Mouse (Mus musculus) lung, postnatal 0 days (tissue): ENCODE measurements around the gene Csta1. TPM values are rescaled to one million over a fixed set of nuclear protein-coding genes. Genes with fewer than 3 reads are reported as not detected.

ENCODE experiments used
- ATAC-seq: fragments of 200-750 bp; cut with Nextera tagmentation; 2 replicates; pipeline ENCODE4 v1.8.0; 2017; ENCODE audit warnings: moderate library complexity
- DNase-seq: peaks from one replicate; pipeline ENCODE4 v3.0.0-alpha.2; 2016; ENCODE audit warnings: low spot score
- H3K27ac ChIP-seq: fragments of 300-500 bp; sonication (generic); 2 replicates; pipeline ENCODE4 v1.5.1; 2014; ENCODE audit warnings: antibody characterized with exemption, mild to moderate bottlenecking, low read length, mixed read lengths
- H3K27me3 ChIP-seq: fragments of 300-500 bp; sonication (generic); replicated peaks from 2 replicates; pipeline ENCODE4 v1.6.1; 2014; ENCODE audit warnings: low read length, mixed read lengths; ENCODE audit not compliant: insufficient read depth
- H3K36me3 ChIP-seq: fragments of 300-500 bp; sonication (generic); 2 replicates; pipeline ENCODE4 v1.6.1; 2014; ENCODE audit warnings: low read length, mixed read lengths; ENCODE audit not compliant: insufficient read depth
- H3K4me1 ChIP-seq: fragments of 300-500 bp; sonication (generic); 2 replicates; pipeline ENCODE4 v1.6.1; 2014; ENCODE audit warnings: antibody characterized with exemption, low read depth, low read length, mixed read lengths; ENCODE audit not compliant: insufficient read depth
- H3K4me2 ChIP-seq: fragments of 300-500 bp; sonication (generic); replicated peaks from 2 replicates; pipeline ENCODE4 v1.6.1; 2014; ENCODE audit warnings: low read depth, mild to moderate bottlenecking, low read length, moderate library complexity, mixed read lengths
- H3K4me3 ChIP-seq: fragments of 300-500 bp; sonication (generic); 2 replicates; pipeline ENCODE4 v1.5.1; 2014; ENCODE audit warnings: low read depth, low read length
- H3K9ac ChIP-seq: fragments of 300-500 bp; sonication (generic); replicated peaks from 2 replicates; pipeline ENCODE4 v1.6.1; 2014; ENCODE audit warnings: low read depth, mild to moderate bottlenecking
- H3K9me3 ChIP-seq: fragments of 300-500 bp; sonication (generic); 2 replicates; pipeline ENCODE4 v1.6.1; 2016; ENCODE audit warnings: low read length, mixed read lengths
- CTCF ChIP-seq: IDR thresholded peaks from 2 replicates; pipeline ENCODE4 v1.5.1; 2016; ENCODE audit warnings: antibody characterized with exemption, mild to moderate bottlenecking
- EP300 ChIP-seq: IDR thresholded peaks from 2 replicates; pipeline ENCODE4 v1.6.1; 2016; ENCODE audit warnings: antibody characterized with exemption, mild to moderate bottlenecking, control low read depth
- WGBS: fragments of 180-500 bp; shearing (Covaris S2); extraction: QIAGEN DNeasy Blood & Tissue Kit; methylation state at CpG from one replicate; pipeline ENCODE4 v1.1.7; 2014; 5-methylcytosine and 5-hydroxymethylcytosine counted together
- polyA plus RNA-seq: library from polyadenylated mRNA; unstranded; fragments of >200 nt; fragmentation: Nextera tagmentation; extraction: Ambion mirVana; gene quantifications from 2 replicates; pipeline ENCODE4 v1.2.1, GENCODE M21; 2015

Gene Csta1
- polyA plus RNA-seq, 1 experiment from 2014 or later, result 0.04 TPM

DNA sequence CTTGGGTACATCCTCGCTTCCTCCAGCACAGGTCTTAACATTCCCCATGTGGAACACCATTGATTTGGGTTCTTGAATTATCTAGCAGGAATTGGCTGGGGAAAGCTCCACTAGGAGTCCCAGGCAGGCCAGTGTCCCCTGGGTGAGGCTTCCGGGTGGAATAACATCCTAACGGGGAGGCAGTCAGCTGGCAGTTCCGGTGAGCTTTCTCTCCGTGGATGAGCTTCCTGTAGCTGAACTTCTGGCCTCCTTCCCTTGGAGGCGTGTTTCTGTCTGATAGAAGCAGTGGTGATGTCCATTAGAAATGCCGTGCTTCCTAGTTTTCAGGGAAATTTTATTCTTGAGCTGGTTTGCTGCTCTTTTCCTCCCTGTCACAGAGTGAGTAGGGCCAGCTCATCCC is 42.0 kb downstream of the Csta1 start:
- Histone ChIP-seq H3K27ac (no peak overlapping the region), H3K4me1 (no peaks in the 10 kb centered on the region), H3K4me3 (no peak overlapping the region), H3K9me3 (no peaks in the 10 kb centered on the region), H3K27me3 (no peaks in the 10 kb centered on the region), H3K9ac (no peak overlapping the region), H3K4me2 (no peak overlapping the region), H3K36me3 (peaks cover 8% of the 10 kb centered on the region; the same call in 1 of the 2 replicates)
- TF ChIP-seq CTCF, result no peak
- TF ChIP-seq EP300, result no peak
- no peak for DNase-seq
- 83% methylated on average over 7 of the region's 7 CpGs for WGBS
- no peak for ATAC-seq

DNA sequence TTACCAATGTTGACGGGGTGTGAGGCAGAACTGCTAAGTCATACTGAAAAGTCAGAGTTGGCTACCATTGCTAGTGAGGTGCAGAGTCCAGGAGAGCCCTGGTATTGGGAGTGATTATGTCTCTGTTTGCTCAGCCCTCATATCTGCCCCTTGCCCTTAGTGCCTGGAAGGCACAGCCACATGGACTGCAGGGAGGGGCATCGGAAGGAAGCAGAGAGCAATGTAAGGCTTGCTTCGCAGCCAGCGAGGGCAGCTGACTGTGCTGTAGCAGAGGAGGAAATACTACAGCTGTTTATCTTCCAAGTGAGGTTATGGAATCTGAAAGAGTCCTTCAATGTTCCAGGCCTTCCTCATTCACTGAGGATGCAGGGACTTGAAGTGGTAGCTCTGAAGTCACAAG is 43.2 kb downstream of the Csta1 start:
- Histone ChIP-seq H3K36me3 (peaks cover 8% of the 10 kb centered on the region; the same call in 1 of the 2 replicates), H3K27ac (0 out of 2 replicates have a peak overlapping the region, but pooled peaks have one; percentile 14)
- ATAC-seq, result peak; percentile 81

DNA sequence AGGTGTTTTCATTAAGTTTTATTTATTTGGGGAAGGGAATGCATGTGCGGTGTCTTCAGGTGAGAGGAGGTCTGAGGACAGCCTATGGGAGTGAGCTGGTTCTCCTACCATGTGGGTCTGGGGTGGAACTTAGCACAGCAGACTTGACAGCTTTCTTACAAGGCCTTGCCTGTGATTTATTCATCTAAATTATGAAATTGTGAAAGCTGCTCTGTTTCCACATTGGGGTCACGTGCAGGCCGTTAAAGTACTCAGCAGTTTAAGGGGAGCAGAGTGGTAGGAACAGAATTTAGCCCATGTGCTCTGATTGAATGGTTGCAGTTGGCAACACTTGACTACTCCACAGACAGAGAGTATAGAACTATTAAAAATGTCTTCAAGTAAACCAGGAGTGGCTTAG is 51.1 kb downstream of the Csta1 start:
- Histone ChIP-seq H3K36me3 (no peaks in the 10 kb centered on the region), H3K27me3 (no peaks in the 10 kb centered on the region), H3K9ac (no peak overlapping the region), H3K27ac (no peak overlapping the region), H3K9me3 (no peaks in the 10 kb centered on the region), H3K4me1 (no peaks in the 10 kb centered on the region), H3K4me2 (no peak overlapping the region), H3K4me3 (no peak overlapping the region)
- whole genome bisulfite sequencing, result 84% methylated on average over 3 of the region's 3 CpGs
- ATAC-seq, result no peak
- TF ChIP-seq EP300, result no peak
- no peak for TF ChIP-seq CTCF
- no peak for DNase-seq

More for the DNA sequence above, 43.2 kb downstream of the Csta1 start:
- Histone ChIP-seq H3K4me2 (no peak overlapping the region), H3K9ac (no peak overlapping the region), H3K9me3 (no peaks in the 10 kb centered on the region), H3K27me3 (no peaks in the 10 kb centered on the region), H3K4me1 (no peaks in the 10 kb centered on the region), H3K4me3 (no peak overlapping the region)
- peak; percentile 62 for DNase-seq
- WGBS, result 55% methylated on average over 4 of the region's 4 CpGs
- TF ChIP-seq EP300 (no peak), CTCF (no peak)

DNA sequence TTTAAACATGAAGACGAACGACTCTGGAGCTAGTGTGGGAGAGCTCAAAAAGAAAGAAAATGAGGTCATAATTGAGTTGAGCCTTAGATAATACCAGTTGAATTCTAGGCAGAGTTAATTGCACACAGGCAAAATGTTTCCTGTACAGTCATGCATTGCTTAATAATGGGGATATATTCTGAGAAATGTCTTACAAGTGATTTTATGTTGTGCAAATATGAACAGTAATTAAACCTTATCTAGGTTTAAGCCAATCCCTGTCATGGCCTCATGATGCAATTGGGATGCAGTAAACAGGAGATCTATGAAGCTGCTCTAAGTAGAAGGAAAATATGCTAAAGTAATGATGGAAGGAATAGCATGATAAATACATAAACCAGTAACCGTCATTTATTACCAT is 56.3 kb downstream of the Csta1 start:
- Histone ChIP-seq H3K9ac (no peak overlapping the region), H3K9me3 (no peaks in the 10 kb centered on the region), H3K27me3 (no peaks in the 10 kb centered on the region), H3K36me3 (no peaks in the 10 kb centered on the region), H3K27ac (no peak overlapping the region), H3K4me3 (no peak overlapping the region), H3K4me1 (no peaks in the 10 kb centered on the region; the same call in 1 of the 2 replicates), H3K4me2 (no peak overlapping the region)
- TF ChIP-seq CTCF (no peak), EP300 (no peak)
- WGBS, result 90% methylated on average over 3 of the region's 3 CpGs
- ATAC-seq (no peak), DNase-seq (no peak)

DNA sequence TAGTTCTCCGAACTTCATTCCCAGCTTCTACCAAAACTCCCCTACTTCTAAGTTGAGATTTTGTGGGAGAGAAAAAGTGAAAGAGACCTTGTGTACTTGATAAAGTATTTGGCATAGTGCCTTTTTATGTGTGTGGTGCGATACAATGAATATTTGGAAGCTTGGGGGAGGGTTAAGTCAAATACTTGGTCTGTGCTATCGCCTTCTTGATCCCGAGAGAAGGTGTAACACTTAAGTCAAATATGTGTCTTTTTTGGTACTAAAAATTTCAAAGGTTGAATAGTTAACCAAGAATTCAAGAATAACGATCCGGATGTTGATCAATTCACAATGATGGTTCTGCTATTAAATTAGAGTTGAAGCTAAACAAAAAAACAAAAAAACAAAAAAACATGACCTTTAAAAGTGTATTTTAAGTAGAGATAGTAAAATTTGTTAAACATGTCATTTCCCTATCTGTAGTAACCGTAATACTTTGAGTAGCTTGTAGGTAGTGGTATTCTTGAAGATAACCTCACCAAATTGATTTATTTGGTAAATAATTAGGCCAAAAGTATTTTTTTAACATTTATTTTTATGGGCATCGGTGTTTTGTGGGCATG is 58.5 kb downstream of the Csta1 start:
- Histone ChIP-seq H3K27me3 (no peaks in the 10 kb centered on the region), H3K27ac (peak overlapping the region; percentile 97; the same call in 1 of the 2 replicates), H3K9ac (peak overlapping the region; percentile 76), H3K9me3 (no peaks in the 10 kb centered on the region), H3K4me2 (peak overlapping the region; percentile 87), H3K4me3 (peak overlapping the region; percentile 75), H3K36me3 (no peaks in the 10 kb centered on the region), H3K4me1 (peaks cover 1% of the 10 kb centered on the region; the same call in 1 of the 2 replicates)
- DNase-seq (no peak), ATAC-seq (no peak)
- WGBS, result 25% methylated on average over 8 of the region's 8 CpGs
- TF ChIP-seq EP300 (no peak), CTCF (no peak)

DNA sequence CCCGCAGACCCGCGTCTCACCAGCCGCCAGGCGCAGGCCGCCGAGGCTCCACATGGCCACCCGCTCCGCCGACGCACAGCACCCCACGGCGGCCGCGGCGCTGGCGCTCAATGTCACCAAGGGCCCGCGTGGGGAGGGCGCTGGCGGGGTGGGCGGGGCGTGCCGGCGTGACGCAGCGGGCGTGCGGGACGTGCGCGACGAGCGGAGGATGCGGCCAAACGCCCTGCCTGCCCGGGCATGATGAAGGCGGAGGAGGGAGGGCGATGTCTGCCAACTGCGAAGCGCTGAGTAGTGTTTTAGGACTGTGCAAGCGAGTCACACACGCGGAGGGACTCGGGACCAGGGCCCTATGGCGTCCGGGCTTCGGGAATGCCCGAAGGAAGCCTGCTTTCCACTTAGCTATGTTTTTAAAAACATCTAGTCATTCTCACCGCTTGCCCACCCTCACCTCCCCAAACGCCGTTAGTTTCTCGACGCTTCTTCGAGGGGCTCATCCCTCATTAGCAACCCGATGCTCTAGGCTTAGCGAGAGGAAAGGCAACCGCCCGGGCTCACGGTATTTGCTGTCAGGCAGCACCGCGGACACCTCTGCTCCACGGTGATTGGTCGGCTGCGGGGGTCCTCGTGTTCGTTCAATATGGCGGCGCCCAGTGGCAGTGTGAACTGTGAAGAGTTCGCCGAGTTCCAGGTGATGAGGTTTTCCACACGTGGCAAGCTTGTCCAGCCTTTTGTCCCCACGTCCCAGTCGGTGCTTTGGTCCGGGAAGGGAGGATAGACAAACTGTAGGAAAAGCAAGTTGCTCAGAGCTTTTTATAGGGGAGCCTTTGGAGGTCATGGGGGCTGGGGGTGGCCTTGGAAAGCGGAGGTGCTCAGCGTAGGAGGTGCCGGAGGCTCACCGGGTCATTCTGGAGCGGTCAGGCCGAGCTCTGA is 59.3 kb downstream of the Csta1 start, which contains the start of the genes Fam162a and Ccdc58:
Gene Fam162a (minus strand): TSS at position 145 of the 930 bp plus-strand sequence.
Gene Ccdc58 (plus strand): TSS at position 236 of the 930 bp plus-strand sequence.
- ATAC-seq, result peak; percentile 96
- Histone ChIP-seq H3K4me1 (peaks cover 3% of the 10 kb centered on the region; the same call in 1 of the 2 replicates), H3K36me3 (no peaks in the 10 kb centered on the region), H3K27ac (peak within 1 kb of the TSS; percentile 97), H3K4me3 (peak within 1 kb of the TSS; percentile 75), H3K4me2 (peak within 1 kb of the TSS; percentile 87), H3K9me3 (no peaks in the 10 kb centered on the region), H3K27me3 (no peaks in the 10 kb centered on the region), H3K9ac (peak within 1 kb of the TSS; percentile 76)
- peak; percentile 94 for DNase-seq
- TF ChIP-seq CTCF, result no peak; the same call in 1 of the 2 replicates
- TF ChIP-seq EP300, result no peak
- under 1% methylated on average over 73 of the region's 81 CpGs for WGBS
